Mouse (Mus musculus) c-Kit-negative CD71-positive TER-119-positive erythroid progenitor cells, embryonic 14.5 days (primary cell): ENCODE measurements around the gene Ccdc38.

Source experiments
- DNase-seq: peaks from one replicate; pipeline ENCODE4 v3.0.0-alpha.2; 2013; ENCODE audit warnings: low read depth, low spot score

Gene Ccdc38

DNA sequence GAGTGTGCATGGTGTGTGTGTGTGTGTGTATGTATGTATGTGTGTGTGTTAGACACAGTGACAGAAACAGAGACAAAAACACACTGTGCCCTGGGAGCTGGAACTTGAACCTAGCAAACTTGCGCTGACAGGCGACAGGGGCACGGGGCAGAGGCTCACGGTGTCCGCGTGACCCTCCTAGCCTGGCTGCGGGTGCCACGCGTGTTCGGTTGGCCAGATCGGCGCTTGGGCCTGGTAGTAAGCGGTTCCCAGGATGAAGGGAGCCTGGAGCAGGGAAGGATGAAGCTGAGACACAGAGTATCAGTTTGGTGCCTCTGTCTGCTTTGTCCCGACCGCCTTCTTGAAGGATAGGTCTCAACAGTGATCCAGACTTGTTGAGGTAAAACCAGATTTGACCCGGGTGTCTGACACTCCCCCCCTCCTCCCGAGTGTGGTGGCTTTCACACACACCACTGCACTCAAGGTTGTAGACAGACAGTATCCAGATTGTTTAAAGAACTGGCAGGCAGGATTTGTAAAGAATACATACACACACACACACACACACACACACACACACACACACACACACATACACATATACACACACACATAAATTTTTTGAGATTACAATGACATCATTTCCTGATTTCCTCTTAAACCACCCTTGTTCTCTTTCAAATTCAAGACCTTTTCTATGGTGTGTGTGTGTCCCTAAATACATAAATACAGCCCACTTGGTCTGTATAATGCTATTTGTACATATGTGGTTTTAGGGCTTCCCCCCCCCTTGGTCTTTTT lies at the start of gene Ccdc38:
Gene Ccdc38 (plus strand): TSS at position 202 of the 780 bp plus-strand sequence.
- DNase-seq, result no peak

DNA sequence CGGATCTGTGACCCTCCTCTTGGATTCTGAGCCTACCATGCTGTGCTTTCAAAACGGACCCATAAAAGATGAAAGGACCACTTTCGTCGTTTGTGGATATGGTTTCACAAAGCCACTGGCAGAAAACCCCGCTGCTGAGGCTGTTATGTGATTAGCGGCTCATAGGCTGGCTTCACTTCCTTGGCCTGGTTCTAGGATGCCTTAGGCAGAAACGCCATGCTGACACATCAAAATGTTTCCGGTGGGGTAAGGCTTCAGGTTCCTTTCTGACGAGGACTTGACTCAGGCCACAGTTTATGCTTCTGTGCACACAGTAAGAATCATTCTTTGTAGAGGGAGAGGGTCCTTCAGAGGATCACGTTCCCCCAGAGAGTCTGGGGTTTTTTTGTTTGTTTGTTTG lies 39.6 kb upstream of the Ccdc38 start:
- DNase-seq, result no peak

DNA sequence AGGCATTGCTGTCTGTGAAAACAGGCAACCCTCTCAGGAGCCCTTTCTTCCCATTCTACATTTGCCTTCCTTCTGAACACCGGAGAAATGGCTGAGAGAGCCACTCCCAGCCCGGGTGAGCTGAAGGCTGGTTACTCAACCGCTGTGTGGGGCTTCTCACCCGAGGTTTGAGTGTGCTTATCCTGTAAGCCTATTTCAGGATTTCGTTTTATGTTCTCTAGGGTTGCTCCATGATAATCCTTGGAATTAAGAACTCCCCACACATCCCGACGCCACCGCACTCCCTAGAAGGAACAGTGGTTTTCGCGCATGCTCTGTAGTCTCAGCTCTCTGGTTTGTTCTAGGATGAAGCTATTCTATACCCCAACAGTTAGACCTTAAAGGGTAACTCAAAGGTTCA lies 39.1 kb upstream of the Ccdc38 start:
- no peak for DNase-seq

DNA sequence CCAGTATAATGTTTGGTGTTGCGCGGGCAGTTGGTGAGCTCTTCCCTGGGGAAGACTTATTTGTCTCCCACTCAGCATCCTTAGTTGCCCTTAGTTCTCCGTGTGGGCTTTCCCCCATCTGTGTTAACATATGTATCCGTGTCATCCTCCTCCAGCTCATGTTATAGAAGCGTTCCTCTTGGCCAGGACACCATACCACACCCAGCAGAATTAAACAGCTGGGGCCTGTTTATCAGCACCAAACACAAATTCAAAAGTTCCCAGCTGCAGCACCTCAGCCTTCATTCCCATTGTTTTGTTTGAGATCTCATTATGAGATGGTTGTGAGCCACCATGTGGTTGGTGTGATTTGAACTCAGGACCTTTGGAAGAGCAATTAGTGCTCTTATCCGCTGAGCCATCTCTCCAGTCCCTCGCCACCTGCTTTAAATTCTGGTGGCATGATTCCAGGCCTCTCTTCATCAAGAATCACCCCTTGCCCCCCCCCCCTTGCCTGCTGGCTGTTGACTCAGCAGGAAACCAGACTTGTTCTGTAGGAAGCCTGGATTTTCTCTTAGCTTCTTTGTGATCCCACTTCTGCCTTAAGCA lies 32.0 kb upstream of the Ccdc38 start:
- no peak for DNase-seq

DNA sequence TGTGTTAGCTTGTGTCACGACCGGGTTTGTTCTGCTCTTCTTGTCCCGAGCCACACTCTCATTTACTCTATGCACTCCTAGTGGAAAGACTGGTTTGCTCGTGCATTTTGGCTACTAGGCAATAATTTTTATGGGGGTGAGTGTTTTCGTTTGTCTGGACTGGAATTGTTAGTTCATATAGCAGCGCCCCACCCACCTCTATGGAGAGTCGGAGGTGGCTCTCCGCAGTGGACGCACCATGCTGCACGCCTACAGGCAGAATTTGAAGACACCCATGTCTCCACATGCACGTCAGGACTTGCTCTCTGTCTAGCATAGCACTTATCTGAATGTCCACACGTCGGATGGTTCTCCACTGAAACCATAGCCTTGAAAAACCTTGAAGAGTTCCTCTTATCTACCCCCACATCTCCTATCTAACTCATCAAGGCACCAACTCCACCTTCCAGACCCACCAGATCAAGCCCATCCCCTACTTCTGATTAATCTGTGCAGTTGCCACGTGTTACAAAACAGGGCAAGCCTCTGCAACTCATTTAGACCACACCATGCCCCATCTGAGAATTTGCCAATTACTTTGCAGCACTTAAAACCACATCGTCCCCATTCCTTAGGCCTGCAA lies 30.8 kb upstream of the Ccdc38 start:
- no peak for DNase-seq

DNA sequence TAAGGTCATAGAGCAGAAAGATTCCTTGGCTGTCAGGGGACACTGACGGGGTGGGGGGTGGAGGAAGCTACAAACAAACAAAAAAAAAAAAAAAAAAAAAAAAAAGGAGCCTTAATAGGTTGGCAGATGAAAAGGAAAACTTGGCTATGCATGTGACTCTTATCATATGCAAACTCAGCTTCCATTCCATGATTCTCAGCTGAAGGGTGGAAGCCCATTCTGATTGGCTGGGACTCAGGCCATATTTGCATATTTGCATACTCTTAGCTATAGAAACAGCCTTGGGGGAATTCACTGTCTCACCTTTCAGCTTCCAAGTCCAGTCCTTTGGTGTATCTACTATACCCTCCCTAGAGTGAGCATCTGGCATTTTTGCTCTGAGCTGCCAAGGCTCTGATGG lies 25.0 kb upstream of the Ccdc38 start:
- no peak for DNase-seq

DNA sequence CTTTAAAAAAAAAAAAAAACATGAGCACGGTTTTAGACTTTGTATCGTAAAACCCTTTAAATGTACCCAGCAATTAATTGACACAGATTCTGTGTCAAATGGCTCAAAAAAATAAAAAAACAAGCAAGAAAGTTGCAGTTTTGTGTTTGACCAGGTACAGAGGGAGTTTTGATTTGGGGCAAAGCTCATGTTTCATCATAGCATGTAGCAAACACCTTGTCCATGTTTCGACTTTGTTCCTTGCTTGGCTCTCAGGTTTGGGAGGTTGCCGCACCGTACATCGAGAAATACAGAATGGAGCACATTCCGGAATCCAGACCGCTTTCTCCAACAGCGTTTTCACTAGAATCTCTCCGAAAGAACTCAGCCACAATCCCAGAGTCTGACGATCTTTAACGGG lies 24.5 kb upstream of the Ccdc38 start:
- DNase-seq, result no peak

DNA sequence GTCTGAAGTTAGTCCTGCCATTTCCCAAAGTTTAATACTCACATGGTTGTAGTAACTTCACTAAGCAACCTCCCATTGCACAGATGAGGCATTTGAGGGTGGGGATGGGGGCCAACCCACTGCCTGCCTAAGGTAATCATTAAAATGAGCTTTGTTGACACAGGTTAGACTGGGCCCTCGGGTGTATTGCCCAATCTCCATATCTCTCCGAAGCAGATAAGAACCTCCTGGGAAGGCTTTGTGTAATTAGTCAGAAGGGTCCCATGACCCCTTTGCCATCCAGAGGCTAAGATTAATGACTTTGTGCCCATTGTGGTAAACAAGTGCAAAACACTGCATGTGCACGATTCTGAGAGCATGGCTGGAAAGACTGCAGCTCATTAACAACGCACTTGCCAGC lies 22.7 kb upstream of the Ccdc38 start:
- DNase-seq, result no peak

DNA sequence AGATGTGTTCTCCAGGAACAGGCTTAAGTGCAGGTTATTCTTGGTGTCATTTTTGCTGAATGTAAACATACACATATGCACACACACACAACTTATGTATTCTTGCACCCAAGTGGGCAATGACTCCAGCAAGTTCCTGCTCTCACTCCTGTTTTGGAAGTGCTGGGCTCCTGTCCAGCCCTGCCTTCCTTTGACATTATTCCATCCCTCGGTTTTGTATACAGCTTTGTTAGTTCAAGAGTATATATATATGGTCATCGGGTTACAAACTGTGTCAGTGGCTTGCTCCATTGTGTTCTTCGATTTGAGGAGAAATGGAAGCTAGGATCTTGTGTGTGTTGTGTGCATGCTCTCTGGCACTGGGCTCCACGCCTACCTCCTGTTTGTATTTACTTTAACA lies 22.2 kb upstream of the Ccdc38 start:
- no peak for DNase-seq

DNA sequence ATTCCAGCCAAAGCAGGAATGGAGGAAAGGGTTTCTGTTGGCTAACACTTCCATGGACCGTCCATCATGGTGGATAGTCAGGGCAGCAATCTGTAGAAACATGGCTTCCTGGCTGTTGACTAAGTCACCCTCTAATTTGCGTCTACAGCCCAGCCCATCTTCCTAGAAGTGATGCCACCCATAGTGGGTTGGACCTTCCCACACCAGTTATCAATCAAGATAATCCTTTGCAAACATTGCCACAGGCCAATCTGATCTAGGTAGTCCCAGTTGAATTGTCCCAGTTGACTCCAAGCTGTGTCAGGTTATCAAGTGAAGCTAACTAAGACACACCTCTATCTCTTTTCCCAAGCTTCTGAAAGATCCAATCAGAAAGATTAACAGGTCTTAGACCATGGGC lies 21.8 kb upstream of the Ccdc38 start:
- no peak for DNase-seq

DNA sequence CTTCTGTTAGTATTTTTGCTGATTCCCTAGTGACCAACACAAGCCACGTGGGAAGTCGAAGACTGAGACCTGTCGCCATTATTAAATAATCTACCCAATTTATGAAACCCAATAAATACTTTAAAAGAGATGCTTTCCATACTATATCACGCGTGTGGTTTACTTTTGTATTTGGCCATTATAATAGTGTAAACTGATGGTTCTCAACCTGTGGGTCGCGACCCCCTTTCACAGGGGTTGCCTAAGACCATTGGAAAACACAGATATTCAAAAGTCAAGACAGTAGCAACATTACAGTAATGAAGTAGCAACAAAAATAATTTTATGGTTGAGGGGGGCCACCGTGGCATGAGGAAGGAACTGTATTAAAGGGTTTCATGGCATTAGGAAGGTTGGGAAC lies 21.3 kb upstream of the Ccdc38 start:
- DNase-seq, result no peak

DNA sequence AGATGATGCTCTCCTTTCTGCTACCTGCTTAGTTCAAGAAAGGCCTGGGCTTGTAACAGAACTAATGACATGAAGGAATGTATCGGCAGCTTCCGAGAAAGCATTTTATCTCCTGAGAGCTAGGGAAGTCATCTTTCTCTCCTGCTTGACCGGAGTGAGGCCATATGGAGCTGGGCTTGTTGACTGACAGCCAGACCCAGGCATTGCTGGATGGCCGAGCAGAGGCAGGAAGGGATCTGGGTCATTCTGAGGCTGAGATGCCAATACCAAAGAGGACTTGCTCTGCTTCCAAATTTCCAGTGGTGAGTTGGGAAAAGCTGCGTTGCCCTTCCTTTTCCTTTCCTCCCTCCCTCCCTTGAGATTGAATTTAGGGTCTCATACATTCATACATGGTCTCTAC lies 20.7 kb upstream of the Ccdc38 start:
- no peak for DNase-seq

DNA sequence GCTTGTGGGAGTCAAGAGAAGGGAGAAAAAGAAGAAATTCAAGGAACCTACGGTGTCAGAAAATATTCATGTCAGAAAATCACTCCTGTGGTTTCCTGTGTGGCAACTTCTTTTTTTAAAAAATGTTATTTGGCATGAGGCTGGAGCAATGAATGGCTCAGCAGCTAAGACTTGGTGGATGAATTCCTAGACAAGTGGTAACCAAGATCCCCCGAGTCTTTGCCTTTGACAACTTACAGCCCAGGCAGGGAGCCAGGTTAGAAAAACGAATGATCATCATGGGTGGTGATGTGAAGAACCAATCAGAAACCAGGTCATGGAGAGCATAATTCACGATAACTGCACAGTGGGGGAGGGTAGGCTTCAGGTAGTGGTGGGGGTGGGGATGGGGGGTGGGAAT lies 19.4 kb upstream of the Ccdc38 start:
- DNase-seq, result no peak

DNA sequence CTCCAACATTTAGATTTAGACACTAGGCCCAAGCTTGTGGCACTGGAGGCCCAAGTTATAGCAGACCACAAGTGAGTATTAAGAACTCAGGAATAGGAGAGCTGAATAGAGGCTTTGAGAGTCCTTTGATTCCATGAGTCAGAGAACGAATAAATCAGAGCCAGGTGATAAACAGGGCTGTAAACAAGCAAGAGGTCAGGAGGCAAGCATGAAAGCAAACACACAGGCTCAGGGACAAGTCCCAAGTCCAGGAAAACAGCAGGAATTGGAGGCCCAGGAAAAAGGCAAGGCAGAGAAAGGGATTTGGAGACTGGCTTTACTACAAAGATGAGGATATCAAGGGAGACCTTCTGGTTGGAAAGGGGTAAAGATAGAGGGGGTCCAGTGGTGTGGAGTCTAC lies 15.1 kb upstream of the Ccdc38 start:
- no peak for DNase-seq

DNA sequence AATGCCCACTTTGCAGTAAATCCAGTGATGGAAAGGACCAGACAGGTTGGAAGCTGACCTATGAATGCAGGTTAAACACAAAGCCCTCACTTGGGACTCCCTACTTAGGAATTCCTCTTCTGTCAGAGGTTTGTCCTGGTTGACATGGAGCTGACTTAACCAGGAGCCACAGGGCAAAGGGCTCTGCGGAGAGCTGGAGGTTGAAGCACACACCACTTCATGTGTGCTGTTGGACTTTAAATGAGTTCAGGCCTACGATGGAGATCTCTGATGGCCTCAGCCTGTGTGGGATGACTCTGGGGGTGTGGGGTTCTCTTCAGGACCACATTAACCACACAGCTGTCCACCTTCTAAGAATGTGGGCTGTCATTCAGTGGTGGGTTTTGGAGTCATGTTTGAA lies 2.1 kb upstream of the Ccdc38 start:
- DNase-seq, result no peak

DNA sequence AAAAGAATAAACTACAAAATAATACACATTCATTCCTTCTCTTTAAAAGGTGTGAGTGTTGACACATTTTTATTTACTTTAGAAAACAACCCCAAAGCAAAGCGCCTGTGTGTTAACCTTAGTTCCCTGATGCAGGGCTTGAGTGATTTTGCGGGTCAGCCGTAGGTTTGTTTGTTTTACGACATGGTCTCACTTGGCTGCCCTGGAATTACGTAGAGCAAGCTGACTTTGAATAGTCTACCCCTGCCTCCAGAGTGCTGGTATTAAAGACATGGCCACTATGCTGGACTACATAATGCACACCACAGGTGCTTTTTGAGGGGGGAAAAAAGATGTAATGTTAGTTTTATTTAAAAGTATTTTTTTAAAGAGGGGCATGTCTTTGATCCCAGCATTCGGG lies 1.6 kb upstream of the Ccdc38 start:
- DNase-seq, result no peak

DNA sequence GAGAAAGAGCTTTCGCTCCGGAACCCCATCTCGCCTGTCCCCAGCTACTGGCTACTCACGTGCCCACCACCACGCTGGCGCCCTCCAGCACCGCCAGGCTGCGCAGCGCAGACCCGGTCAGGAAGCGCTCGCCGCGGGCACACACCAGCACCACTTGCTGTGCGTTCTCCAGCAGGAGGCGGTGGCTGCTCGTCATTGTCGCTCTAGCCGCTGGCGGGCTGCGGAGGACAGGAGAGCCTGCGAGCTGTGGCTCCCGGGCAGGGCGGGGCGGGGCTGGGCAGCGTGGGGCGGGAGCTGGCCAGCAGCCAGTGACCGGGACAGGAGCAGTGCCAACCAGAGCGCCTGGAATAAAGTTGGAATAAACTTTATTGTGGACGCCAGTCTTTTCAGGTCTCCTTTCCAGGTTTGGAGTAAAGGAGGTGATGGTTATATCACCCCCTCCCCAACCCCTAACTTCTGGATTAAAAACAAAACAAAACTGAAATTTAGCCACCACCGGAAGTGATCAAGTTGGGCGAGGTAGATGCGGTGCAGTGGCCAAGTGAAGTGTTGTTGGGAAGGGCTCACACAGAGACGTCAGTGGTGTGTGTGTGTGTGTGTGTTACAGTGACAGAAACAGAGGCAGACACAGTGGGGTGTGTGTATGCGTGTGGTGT lies 529 bp upstream of the Ccdc38 start, which contains the start of gene Amdhd1:
Gene Amdhd1 (minus strand): TSS at position 259 of the 656 bp plus-strand sequence.
- no peak for DNase-seq

DNA sequence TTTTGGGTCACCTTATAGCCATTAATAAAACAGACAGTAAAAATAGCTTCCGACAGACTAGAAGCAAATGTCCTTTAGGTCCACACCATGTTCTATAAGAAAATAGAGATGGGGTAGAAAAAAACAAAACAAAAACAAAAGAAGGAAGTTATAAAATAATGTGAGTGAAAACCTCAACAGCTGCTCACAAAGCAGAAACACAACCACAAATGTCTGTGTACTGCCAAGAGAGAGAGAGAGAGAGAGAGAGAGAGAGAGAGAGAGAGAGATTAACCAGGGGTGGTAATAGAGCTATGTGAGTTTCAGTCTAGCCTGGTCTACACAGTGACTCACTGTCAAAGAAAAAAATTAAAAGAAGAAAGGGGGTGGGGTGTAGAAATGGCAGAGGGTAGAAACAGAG lies 1.2 kb downstream of the Ccdc38 start:
- no peak for DNase-seq

DNA sequence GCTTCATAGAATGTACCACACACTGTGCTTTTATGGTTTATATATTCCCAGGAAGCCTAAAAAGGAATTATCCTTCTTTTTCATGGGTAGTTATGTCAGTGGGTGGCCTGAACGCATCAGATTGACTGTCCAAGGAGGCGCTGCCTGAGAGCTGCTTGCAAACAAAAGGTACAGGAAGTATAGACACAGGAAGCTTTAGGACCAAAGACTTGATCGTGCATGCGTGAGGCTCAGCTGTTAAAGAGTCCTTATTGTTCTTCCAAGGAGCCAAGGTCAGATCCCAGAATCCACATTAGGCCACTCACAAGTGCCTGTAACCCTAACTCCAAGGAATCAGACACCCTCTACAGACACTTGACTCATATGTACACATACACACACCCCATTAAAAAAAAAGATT lies 1.9 kb downstream of the Ccdc38 start:
- no peak for DNase-seq

DNA sequence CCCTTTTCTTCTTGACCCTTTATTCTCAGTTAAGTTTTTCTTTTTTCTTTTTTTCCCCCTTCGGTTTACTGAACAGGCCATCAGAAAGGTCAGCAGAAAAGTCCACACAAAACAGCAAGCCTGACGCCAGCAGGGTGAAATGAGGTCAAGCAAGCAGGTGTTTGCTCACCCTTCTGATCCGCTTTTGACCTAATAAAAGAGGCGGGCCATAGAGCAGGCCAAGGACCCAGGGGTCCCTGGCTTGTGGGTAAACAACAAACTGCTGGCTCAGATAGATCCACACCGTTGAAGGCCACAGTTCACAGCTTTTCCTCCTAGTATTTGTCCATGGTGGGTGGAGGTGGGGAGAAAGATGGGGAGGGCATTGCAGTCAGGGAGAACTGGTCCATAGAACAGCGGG lies 2.7 kb downstream of the Ccdc38 start:
- DNase-seq, result no peak

DNA sequence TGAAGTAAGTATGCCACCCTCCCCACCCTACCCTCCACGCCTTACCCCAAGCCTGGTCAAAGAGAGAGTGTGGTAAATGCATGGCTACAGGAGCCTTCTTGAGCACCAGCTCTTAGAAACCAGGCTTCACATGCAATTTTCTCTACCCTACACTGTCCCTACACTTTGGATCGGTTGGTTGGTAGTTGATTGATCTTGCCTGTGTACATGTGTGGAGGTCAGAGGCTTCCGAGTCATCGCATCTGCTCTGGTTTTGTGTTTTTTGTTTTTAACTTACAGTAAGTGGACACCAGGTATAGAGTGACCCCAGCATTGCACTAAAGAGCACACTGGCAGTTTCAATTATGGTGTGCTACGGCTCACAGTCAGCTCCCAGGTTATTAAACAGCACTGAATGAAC lies 3.7 kb downstream of the Ccdc38 start:
- DNase-seq, result no peak

DNA sequence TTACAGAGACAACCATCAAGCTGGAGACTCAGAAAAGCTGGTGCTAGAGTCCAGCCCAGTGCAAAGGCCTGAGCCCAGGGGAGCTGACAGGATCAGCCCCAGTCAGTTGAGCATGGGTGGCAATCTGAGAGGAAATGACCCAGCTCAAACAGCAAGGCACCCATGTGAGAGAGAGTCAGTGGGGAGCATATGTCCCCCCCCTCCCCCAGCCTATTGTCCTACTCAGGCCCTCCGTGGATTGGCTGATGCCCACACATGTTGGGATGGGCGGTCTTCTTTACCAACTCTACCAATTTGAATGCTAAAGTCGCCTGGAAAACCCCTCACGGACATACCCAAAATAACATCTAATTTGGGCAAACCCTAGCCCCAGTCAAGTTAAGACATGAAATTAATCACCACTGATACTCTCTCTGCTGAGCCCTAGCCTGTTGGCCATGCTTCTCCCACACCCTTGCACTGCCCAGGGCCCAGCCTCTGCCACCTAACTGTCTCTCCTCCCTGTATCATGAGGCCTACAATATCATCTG lies 7.4 kb downstream of the Ccdc38 start:
- DNase-seq, result no peak
